Mouse (Mus musculus) cerebellum, adult 2 months (tissue): ENCODE measurements around the gene Abca9. TPM values are rescaled to one million over a fixed set of nuclear protein-coding genes. Genes with fewer than 3 reads are reported as not detected.

Experiments
- DNase-seq, 2 experiments: peaks; one replicate each; pipeline ENCODE4 v3.0.0; 2021
- H3K27ac ChIP-seq: fragments of 200-500 bp; 2 replicates; pipeline ENCODE4 v1.5.1; 2012; ENCODE audit warnings: low read length, control low read depth, inconsistent platforms; ENCODE audit not compliant: insufficient read depth
- H3K27me3 ChIP-seq: fragments of 200-500 bp; 2 replicates; pipeline ENCODE4 v1.6.1; 2012; ENCODE audit warnings: inconsistent platforms, mild to moderate bottlenecking, low read length, moderate library complexity; ENCODE audit not compliant: control insufficient read depth, insufficient read depth
- H3K4me1 ChIP-seq: fragments of 200-500 bp; 2 replicates; pipeline ENCODE4 v1.6.1; 2011; ENCODE audit warnings: low read length; ENCODE audit not compliant: control insufficient read depth, insufficient read depth
- H3K4me3 ChIP-seq: fragments of 200-500 bp; replicated peaks from 2 replicates; pipeline ENCODE3; 2011; ENCODE audit warnings: mild to moderate bottlenecking, low read depth, low read length, control low read depth; ENCODE audit not compliant: insufficient read depth
- CTCF ChIP-seq: fragments of 200-500 bp; IDR thresholded peaks from 2 replicates; pipeline ENCODE4 v1.5.1; 2011; ENCODE audit warnings: low read depth, mild to moderate bottlenecking, control low read depth, low read length, moderate library complexity, borderline replicate concordance; ENCODE audit not compliant: insufficient read depth
- POLR2A ChIP-seq: fragments of 200-500 bp; IDR thresholded peaks from 2 replicates; pipeline ENCODE4 v1.6.1; 2011; ENCODE audit warnings: low read length, control low read depth, borderline replicate concordance; ENCODE audit not compliant: insufficient read depth
- WGBS: fragments of 180-500 bp; shearing (Covaris S2); methylation state at CpG from one replicate; pipeline ENCODE4 v1.1.7; 2018; 5-methylcytosine and 5-hydroxymethylcytosine counted together
- polyA plus RNA-seq: library from polyadenylated mRNA; depleted of rRNA; stranded (reverse); fragments of >200 nt; gene quantifications from 2 replicates; pipeline ENCODE4 v1.2.3, GENCODE M21; 2012

The Abca9 gene
- polyA plus RNA-seq, 1 experiment = 1.5 TPM

DNA sequence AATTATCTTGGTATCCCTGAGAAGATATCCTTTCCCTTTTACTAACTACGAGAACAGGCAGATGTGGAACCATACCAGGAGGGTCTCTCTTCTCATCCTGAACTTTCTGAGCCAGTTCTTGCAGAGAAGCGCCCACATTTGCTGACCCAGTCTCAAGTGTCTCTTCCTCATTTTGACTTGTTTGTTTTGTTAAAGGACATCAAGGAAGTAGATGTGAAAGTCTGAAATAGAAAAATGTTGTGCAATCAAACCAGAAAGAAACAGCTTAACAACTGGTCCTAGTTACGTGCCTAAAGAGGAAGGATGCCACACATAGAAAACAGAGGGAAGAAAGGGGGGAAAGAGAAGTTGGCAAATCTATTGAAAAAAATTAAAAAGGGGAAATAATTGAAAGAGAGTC, 2.2 kb downstream of the Abca9 start:
- DNase-seq = no peak
- H3K27ac ChIP-seq = no peak overlapping the region
- H3K27me3 ChIP-seq = no peaks in the 10 kb centered on the region
- no peak for TF ChIP-seq CTCF
- no peak for TF ChIP-seq POLR2A
- 96% methylated on average over 3 of the region's 3 CpGs for WGBS
- H3K4me3 ChIP-seq = no peak overlapping the region
- H3K4me1 ChIP-seq = no peaks in the 10 kb centered on the region; the same call in 1 of the 2 replicates

DNA sequence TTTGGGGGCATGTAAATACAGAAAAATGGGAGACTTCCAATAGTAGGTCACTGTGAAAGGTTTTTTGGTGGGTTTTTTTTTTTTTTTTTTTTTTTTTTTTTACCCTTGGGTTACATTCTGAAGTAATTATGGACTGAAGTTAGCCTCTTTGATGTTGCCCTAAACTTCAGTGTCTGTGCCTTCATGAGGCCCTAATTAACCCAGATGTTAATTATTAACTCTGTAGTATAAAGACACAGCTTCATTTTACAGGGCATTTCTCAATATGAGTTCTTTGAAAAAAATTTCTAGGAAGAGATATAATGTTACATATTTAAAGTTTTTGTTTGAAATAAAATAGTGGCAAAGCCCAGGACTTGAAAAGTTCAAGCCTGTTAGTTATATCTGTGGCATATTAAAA, 2.6 kb downstream of the Abca9 start:
- H3K4me3 ChIP-seq = no peak overlapping the region
- no peaks in the 10 kb centered on the region; the same call in 1 of the 2 replicates for H3K4me1 ChIP-seq
- TF ChIP-seq POLR2A = no peak
- TF ChIP-seq CTCF = no peak
- H3K27ac ChIP-seq = no peak overlapping the region
- no peaks in the 10 kb centered on the region for H3K27me3 ChIP-seq
- DNase-seq = no peak

DNA sequence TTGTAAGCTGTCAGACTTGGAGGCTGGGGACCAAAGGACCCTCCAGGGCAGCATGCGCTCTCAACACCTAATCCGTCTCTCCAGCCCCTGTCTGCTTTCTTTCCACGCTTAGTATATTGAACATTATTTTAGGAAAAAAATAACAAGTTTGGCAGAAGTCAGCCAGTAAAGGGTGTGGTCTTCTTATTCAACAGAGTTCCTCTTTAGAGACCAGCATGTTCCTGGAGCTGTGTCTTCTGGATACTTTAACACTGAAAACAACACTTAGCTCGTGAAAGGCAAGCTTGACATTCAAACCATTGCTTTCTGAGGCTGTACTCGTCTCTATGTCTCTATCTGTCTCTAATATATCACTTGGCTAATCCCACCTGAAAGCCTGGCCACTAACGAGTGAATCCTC, 10.9 kb downstream of the Abca9 start:
- 79% methylated on average over 6 of the region's 6 CpGs for WGBS

DNA sequence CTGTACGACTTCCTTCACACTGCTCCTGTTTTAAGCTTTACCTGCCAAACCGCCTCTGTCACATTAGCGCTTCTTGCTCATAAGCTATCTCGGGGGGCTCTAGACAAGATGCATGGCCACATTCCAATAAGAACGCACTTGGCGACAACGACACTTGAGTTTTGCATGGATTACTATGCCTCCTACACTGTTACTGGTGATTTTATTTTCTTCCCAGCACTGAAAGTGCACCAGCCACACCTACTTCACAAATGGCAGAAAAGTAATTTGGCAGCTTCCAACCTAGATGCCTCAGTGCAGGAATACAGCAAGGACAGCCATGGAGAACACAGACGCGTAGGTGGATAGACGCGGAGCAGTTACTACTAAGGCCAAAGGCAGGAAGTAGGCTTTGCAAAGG, 12.0 kb downstream of the Abca9 start:
- Histone ChIP-seq H3K27me3 (no peaks in the 10 kb centered on the region), H3K27ac (no peak overlapping the region), H3K4me3 (no peak overlapping the region), H3K4me1 (no peaks in the 10 kb centered on the region)
- DNase-seq = no peak
- TF ChIP-seq POLR2A = no peak
- no peak for TF ChIP-seq CTCF
- 91% methylated on average over 11 of the region's 11 CpGs for WGBS

More for the DNA sequence above, 10.9 kb downstream of the Abca9 start:
- no peaks in the 10 kb centered on the region for H3K27me3 ChIP-seq
- H3K27ac ChIP-seq = no peak overlapping the region
- no peak overlapping the region for H3K4me3 ChIP-seq
- no peak for DNase-seq
- TF ChIP-seq CTCF (no peak), POLR2A (no peak)
- H3K4me1 ChIP-seq = no peaks in the 10 kb centered on the region

DNA sequence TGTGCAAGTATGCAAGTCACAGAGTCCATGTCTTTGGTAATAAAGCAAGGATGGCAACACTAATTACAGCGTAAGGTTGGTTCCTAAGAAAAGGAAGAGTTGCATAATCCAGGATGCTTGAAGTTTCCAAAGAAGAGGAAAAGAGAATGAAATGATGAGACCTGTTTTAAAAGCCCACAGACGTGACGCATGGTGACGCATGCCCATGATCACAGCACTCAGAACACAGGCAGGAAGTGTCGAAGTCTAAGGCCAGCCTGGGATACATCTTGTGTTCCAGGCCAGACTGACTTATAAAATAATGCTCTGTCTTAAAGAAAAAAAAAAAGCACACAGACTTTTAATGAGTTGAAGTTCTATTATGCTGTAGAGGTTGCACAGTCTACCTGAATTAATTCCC, 20.4 kb downstream of the Abca9 start:
- Histone ChIP-seq H3K4me1 (no peaks in the 10 kb centered on the region), H3K27me3 (no peaks in the 10 kb centered on the region), H3K4me3 (no peak overlapping the region), H3K27ac (no peak overlapping the region)
- TF ChIP-seq POLR2A (no peak), CTCF (no peak)
- WGBS = 97% methylated on average over 5 of the region's 5 CpGs
- no peak for DNase-seq

DNA sequence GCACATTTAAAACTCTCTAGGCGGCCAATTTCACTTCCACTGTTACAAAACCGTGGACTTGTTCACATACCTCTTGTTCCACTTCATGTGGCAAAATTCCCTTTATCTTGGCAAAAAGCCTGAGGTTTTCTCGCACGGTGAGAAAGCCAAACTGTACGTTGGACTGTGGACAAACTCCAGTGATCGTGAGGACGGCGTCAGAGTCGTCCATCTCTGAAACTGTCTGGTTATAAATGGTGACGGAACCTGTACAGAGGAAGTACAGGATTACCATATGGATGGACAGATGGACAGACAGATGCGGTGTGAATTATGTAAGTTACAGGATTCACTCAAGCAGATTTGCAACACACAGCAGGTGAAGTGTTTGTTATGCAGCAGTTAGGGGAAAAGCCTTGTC, 22.6 kb downstream of the Abca9 start:
- Histone ChIP-seq H3K27ac (no peak overlapping the region), H3K27me3 (no peaks in the 10 kb centered on the region), H3K4me3 (no peak overlapping the region), H3K4me1 (no peaks in the 10 kb centered on the region)
- 15% methylated on average over 11 of the region's 11 CpGs for WGBS
- peak; percentile 14 to 50 for DNase-seq
- TF ChIP-seq CTCF (no peak), POLR2A (no peak)

DNA sequence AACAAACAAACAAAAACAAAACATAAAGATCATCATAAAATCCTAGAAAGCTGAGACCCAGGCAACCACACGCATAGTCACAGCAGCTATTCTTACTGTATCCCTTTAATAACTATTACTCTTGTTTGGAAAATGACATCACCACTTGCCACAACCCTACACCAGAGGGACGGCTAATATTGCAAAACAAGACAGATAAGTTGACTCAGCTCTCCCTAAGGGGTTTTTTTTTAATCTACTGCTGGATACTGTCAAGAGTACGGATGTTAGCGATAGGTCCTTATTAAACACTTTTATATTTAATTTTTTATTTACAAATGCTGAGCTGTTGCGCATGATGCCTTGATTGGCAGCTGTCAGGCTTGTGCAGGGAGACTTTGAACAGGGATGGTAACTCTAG, 37.2 kb downstream of the Abca9 start:
- TF ChIP-seq CTCF = no peak
- no peak for TF ChIP-seq POLR2A
- 95% methylated on average over 5 of the region's 5 CpGs for WGBS
- Histone ChIP-seq H3K27ac (no peak overlapping the region), H3K4me3 (no peak overlapping the region), H3K27me3 (no peaks in the 10 kb centered on the region), H3K4me1 (no peaks in the 10 kb centered on the region)
- DNase-seq = no peak

DNA sequence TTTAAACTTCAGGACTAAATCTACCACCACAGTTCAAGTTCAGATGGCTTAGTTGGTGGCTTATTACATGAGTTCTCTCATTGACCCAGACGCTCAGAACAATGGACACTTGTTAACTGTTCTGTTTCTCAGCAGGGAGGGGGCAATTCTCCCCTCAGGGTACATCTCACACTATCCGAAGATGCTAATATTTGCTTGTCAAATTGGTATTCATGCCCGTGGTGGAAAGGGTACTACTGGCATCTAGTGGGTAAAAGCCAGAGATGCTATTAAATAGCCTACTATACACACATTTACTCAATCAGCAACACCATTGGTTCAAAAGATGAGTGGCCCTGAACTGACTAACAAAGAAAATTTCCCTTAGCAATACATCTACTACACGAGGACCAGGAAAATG, 56.9 kb downstream of the Abca9 start:
- DNase-seq = peak in 1 of 2 experiments; percentile 8
- Histone ChIP-seq H3K4me3 (no peak overlapping the region), H3K27me3 (no peaks in the 10 kb centered on the region), H3K4me1 (no peaks in the 10 kb centered on the region), H3K27ac (no peak overlapping the region)
- 28% methylated on average over 4 of the region's 4 CpGs for WGBS
- TF ChIP-seq POLR2A = no peak
- TF ChIP-seq CTCF = peak; percentile 31; the same call in 1 of the 2 replicates

DNA sequence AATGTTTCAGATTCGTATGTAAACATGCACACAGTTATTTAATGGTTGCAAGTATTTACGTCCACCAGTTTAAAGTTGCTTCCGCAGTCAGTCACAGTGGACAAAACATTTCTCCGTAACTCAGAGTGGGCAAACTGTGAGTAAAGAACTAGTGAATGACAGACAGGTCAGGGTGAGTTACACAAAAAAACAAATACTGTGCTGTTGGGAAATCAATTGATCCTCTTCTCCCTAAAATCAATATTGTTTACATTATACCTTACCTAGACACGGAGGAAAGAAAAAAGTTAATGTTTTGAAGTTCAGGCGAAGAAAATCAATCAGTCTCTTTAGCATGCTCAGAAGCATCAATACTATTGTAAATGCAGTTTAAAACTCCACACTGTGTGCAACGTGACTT, 66.6 kb downstream of the Abca9 start:
- WGBS = 89% methylated on average over 7 of the region's 7 CpGs

More for the DNA sequence above, 66.6 kb downstream of the Abca9 start:
- Histone ChIP-seq H3K27me3 (no peaks in the 10 kb centered on the region), H3K4me3 (no peak overlapping the region), H3K27ac (no peak overlapping the region), H3K4me1 (no peaks in the 10 kb centered on the region)
- TF ChIP-seq CTCF = no peak
- TF ChIP-seq POLR2A = no peak
- DNase-seq = no peak
